Mouse (Mus musculus) heart, postnatal 36 days (tissue): ENCODE measurements around the gene Prr15l. TPM values are rescaled to one million over a fixed set of nuclear protein-coding genes. Genes with fewer than 3 reads are reported as not detected.
A peak's percentile ranks its signal among the peaks of the same experiment; 100 is the strongest.

Experiments
- DNase-seq, 2 experiments: peaks; one replicate each; pipeline ENCODE4 v3.0.0; 2021 to 2022
- intact Hi-C: fragments of 180-260 bp; cut with DNase I; formaldehyde crosslinking; loops from one replicate; pipeline ENCODE4 v1.15.1; 2025
- total RNA-seq, 2 experiments: library from RNA; stranded (reverse); gene quantifications; 2 replicates each; pipeline ENCODE4 v1.2.3; 2021

The Prr15l gene
- total RNA-seq, 2 experiments from 2014 or later, result 0.73 to 1.8 TPM

DNA sequence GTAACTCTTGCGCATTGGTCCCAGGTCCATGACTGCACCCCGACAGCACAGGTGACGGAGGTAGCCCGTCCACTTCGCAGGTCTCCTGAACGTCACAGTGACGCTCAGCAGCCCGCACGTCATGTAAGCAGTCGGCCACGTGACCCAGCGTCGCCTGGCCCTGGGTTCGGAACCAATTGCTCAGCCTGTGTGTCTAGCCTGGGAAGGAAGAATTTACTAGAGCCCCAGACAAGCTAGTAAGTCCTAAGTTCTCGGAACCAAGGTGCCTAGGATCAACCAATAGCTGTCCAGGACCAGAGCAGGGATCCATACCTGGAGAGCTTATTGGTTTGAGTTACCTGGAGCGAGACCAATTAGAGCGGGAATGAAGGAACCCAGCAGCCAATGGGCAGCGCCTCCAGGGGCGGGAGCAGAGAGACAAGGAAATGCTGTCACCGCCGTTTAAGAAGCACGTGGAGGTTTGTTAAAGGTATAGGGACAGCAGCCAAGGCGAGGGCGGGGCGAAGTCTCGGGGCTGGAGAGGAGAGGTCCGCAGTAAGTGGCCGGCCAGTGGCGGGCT lies 15.9 kb downstream of the Prr15l start, which contains the start of gene Pnpo:
Gene Pnpo (minus strand): TSS at position 241 of the 559 bp plus-strand sequence.
- DNase-seq, result peak; percentile 85 to 87
- intact Hi-C loops, result loop anchor here (2.0 kb wide), 1 partner anchor 19 kb away; no protein-coding TSS in a partner anchor

DNA sequence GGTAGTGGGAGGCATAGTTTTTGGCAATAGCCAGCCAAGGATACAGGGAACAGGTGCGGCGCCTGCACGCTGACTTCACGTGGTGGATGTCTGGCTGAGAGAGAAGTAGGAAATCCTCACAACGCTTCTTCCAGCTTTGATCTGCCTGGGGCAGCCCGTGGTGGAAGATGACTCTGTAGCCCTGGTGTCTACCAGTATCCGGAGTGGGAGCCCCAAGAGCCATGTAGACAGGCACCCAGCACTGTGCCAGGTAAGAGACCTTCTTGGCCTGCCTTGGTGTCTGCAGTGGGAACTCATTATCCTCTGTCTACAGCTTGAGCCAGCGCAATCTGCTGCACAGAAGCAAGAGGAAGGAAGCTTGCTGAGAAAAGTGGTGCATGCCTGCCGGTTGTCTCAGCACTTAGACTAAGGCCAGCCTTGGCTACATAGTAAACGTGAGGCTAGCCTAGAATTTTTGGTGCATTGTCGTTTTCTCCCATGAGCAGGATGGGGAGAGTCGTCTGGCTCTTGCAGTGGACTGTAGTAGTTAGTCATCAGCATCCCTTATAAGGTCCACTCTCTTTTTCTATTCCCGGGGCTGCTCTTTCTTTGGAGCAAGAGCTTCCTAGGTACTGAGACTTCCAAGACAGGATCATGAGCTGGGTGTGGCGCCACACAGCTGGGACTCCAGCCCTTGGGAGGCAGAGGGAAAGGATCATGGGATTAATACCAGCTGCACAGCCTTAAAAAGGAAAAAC lies 17.1 kb downstream of the Prr15l start:
- DNase-seq, result no peak
- intact Hi-C loops, result loop anchor here (2.0 kb wide), 1 partner anchor 18 kb away; no protein-coding TSS in a partner anchor

DNA sequence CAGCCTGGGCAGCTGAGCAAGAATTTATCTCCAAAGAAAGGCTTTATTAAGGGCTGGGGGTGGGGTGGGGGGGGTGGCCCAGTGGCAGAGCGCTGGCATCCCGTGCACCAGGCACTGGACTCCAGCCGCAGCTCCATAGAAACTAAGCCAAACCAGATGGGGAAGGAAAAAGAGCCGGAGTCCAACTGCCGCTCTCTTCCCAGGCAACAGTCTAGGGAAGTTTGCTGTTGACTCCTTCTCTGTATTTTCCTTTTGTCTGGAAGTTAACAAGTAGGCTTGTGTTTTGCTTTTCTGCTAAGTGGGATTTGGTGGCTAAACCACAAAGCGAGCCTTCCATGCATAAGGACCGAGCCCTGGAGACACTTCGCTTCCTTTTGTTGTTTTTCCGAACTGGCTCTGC lies 18.6 kb downstream of the Prr15l start:
- DNase-seq, result no peak
- intact Hi-C loops, result no loop called here

DNA sequence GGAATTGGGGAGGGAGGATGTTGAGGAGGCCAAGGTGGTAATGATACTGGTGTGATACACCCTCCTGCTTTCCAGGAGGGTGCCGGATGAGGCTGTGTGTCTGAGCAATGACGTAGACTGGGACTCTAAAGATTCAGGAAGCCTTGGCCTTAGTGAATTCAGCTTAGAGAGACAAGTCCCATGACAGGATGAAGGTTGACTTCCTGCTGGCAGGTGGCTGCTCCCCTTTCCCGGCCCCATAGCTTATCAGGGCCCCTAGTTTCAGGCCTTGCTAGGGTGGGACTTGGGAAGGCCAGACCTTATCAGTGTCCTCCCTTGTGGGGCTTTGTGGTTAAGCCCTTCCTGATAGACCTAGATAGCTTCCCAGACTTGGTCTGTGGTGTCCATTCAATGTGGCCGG lies 19.9 kb downstream of the Prr15l start:
- intact Hi-C loops, result no loop called here
- DNase-seq, result no peak

DNA sequence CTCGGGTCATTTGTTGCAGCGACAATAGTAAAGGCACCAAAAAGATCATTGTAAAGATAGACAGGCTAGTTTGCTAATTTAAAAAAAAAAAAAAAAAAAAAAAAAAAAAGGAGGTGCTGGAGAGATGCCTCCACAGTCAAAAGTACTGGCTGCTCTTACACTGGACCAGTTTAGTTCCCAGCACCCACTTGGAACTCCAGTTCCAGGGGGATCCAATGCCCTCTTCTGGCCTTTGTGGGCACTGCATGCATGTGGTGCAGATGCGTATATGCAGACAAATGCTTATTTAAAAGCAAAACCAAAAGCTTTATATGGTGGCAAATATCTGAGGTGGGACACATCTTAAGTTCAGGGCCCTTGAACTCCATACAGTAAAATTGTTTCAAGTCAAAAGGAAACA lies 22.9 kb downstream of the Prr15l start:
- no peak for DNase-seq
- intact Hi-C loops, result no loop called here

DNA sequence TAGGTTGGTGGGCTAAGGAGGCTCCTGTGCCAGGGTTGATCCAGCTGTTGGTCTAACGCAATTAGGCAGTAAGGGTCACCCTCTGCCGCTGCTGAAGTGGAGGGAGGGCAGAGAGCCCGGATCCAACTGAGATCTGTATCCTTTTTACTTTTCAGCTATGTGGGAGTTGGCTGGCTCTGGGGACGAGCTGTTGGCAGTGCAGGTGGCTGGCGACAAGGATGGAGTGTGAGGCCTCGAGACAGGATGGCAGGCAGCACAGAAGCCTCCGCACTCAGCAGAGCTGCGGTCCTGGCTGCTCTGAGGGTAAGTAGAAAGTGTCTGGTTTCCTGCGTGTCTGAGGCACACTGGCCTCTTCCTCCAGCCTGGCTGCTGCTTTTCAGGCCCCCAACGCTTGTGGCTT lies 24.5 kb downstream of the Prr15l start:
- intact Hi-C loops, result no loop called here
- DNase-seq, result no peak

DNA sequence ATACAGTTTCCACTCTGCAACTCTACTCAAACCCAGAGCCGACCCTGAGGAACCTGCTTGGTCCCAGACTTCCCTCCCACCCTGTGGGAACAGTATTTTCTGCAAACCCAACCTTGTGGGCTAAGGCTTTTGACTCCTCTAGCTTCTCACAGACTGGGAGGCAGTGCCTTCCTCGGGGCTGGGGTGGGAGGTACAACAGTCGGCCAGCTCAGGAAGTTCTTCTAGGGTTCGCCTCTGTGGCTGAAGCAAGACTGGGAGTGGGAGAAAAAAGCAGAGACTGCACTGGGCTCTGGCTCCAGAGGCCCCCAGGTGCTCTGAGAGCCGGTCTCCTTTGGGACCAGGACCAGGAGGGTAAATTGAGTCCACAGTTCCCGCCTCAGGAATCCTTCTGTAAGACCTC lies 25.0 kb downstream of the Prr15l start:
- intact Hi-C loops, result no loop called here

DNA sequence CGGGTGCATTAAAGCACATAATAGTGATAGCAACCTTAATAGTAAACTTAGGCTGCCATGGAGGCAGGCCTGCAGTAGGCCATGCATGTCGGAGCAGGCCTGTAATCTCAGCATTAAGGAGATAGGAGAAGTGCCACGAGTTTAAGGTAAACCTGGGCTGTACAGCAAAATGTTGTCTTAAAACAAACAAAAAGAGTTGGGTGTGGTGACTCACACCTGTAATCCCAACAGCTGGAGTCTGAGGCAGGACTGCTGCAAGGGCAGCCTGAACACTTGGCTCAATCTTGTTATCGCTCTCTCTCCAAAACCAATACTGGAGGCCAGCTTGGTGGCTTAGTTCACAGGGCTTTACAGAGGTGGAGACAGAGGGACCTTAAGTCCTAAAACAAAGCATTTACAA lies 27.2 kb downstream of the Prr15l start:
- intact Hi-C loops, result no loop called here
- DNase-seq, result no peak

More for the DNA sequence above, 25.0 kb downstream of the Prr15l start:
- DNase-seq, result no peak

DNA sequence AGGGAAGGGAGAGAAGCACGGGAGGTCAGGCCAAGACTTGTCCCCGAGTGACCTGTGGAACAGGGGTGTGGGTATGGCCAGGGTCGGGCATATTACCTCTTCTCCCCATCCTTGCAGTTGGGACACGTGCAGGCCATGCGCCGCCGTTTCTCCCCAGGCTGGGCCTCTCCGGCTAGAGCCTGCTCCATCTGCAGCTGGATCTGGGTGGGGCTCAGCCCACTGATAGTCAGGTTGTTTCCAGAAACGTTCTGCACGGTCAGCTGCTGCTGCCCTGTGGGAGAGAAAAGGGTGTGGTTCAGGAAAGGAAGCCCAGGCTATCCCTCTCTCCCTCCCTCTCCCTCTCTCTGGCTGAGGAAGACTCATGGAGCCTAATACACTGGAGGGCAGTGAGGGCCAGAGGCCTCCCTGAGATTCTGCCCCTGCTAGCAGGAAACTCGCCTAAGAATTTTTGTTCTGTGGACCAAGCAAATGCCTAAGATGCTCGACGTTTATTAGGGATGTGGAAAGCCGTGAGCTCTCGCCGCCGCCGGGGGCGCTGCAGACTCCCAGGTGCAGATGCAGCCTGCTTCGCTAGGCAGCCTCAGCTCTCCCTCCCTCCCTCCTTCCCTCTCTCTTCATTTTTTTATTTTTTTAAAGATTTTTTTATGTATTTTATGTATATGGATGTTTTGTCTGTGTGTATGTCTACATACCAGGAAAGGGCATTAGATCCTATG lies 28.3 kb downstream of the Prr15l start:
- no peak for DNase-seq
- intact Hi-C loops, result no loop called here

DNA sequence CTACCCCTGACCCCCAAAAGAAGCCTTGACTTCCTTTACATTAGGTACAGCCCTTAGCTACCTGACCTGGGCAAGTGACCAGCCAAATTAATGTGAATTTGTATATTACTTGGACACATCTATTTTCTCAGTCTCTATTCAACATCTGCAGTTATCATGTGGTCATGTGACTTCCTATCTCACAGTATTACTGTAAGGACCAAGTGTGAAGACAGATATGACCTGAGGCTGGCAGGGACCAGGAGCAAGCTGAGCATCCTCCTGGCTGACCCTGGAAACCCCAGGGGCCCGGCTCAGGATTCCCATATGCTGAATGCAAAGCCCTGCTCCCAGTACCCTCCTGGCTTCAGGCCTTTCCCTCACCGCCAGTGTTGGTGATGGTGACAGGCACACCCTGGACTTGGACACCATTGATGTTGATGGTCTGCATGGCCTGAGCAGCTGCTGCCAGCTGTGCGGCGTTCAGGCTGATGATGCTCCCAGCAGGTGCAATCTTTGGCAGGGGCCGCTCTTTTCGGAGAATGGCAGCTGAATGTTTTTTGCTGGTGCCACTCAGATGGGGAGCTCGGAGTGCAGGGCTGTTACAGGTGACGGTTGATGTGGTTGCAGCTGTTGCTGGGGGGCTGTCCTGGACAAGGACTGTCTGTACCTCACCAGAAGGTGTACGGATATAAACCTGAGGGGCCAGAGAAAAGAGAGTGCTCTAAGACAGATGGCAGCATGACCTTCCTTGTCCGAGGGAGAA lies 29.3 kb downstream of the Prr15l start:
- intact Hi-C loops, result no loop called here
- DNase-seq, result no peak

DNA sequence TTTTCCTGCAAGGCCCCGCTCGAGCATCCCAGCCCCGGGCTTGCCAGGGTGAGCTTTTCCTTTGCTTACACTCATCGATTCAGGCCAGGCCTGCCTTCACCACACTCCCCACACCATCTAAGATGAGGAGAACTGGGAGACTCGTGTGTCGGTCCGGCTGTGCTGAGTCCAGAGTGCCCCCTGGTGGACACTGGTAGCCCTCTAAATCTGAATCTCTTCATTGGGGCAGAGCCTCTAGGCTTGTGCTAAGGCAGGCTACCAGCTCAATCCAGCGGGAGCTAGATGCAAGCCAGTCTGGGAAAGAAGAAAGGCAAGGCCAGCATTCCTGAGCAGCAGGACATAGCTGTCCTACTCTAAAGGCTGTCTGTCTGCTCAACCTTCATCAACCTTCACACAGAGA lies 35.7 kb downstream of the Prr15l start:
- peak; percentile 89 to 90 for DNase-seq
- intact Hi-C loops, result loop anchor here (1.0 to 5.0 kb wide), 3 partner anchors 19 to 96 kb away; partner anchors contain the start of gene Cdk5rap3

DNA sequence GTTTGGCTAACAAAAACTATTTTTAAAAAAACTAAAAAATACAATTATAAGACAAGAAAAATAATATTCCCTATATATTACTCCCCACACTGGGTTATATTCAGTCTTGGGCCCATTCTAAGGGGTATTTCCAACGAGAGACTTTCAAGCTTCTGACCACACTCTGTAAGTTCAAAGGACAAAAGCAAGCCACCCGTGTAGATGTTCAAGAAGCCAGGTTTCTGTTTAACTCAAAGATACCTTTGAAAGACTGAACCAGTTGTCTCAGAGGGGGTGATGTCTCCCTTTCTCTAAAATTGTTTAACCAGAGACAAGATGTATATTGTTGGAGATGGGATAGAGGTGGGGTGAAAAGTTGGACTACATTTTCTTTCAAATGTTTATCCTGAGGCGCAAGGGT lies 38.3 kb downstream of the Prr15l start:
- intact Hi-C loops, result loop anchor here (5.0 kb wide), 1 partner anchor 139 kb away; the partner anchor contains the start of gene Nfe2l1
- DNase-seq, result no peak

DNA sequence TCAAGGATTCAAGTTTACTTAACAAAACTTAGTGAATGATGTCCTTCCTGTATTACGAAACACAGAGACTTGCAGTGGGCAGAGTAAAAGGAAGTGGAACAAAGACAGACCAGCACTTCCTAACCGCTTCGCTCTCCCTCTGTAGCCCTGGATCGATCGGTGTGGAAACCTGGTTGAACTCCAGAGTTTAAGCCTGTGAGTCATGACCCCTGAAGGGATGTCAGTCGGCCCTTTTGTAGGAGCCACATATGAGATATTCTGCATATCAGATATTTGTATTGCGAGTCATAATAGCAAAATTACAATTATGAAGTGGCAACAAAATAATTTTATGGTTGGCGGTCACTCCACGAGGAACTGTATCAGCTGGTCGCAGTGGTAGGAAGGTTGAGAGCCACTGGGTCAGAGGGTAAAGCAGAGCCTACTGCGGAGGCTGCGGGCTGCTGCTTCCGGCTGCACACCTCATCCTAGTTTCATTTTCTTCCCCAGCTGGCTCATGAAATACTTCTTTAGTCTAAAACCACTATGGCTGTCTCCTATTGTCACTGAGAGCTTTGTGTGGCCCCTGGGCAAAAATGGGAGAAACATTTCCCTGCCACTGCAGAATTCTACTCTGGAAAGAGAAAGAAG lies 39.1 kb downstream of the Prr15l start:
- DNase-seq, result peak in 1 of 2 experiments; percentile 54
- intact Hi-C loops, result loop anchor here (5.0 kb wide), 1 partner anchor 140 kb away; the partner anchor contains the start of gene Nfe2l1

DNA sequence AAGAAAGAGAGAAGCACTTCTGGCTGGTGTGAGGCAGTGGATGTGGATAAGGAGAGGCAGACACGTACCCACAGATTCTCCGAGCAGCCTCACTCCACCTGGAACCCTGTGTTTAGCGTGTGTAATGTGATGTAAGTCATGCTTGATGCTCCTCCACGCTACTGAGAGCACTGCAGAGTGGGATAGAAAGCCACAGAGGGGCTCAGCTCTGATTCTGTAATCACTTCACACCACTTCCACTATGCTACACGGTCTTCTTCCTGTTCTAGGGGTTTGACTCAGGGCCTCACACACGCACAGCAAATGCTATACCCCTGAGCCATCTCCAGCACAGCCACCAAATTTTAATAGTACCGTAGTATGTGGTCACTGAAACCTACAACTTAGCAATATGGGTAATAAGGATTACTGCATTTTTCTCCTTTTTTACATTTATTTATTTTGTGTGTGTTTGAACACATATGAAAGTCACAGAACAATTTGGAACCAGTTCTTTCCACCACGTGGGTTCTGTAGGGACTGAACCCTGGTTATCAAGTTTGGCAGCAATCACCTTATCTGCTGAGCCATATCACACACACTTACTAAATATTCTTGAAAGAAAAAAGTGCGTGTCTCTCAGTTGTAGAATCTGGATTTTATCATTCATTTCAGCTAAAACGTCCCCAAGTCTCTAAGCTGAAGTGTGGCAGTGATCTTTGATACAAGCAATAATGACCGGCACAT lies 39.8 kb downstream of the Prr15l start:
- intact Hi-C loops, result loop anchor here (5.0 kb wide), 1 partner anchor 140 kb away; the partner anchor contains the start of gene Nfe2l1
- no peak for DNase-seq

DNA sequence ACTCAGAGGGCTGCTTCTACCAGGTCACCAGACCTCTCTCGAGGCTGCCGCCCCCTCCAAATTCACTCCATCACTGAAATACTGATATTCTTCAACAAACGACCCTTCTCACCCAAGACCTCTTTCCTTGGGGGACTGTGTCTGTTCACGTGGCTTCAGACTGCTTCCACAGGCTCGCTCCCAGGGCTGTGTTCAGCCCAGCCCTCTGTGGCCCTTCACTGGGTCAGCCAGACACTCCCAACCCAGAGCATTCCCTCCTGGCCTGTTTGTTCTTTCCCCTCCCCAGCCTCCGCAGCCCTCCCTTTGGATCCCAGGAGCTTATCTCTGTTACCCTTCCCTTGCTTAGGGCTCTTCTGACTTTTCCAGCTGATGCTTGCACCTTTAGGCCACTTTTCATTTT lies 40.6 kb downstream of the Prr15l start:
- intact Hi-C loops, result loop anchor here (5.0 kb wide), 1 partner anchor 141 kb away; the partner anchor contains the start of gene Nfe2l1
- DNase-seq, result peak; percentile 50 to 57

DNA sequence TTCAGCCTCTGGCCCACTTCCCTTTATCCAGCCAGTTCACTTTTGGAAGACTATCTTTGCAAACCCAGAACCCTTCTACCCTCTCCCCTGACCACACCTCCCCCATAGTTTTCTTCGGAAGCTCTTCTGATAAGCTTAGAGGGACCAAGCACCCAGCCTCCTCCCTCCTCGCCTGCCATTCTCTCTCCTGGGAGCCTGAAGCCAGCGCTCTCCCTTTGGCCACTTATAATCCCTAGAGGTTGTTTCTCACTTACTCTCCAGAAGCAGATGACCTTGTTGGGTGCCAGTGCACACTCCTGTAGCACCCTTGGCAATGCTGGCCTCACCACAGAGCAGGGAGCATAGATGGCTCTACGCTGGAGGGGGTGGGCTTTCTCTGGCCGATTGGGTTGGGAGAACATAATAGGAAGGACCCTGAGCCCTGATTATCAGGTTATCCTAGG lies 41.4 kb downstream of the Prr15l start:
- peak; percentile 51 to 68 for DNase-seq
- intact Hi-C loops, result loop anchor here (5.0 kb wide), 1 partner anchor 142 kb away; the partner anchor contains the start of gene Nfe2l1

DNA sequence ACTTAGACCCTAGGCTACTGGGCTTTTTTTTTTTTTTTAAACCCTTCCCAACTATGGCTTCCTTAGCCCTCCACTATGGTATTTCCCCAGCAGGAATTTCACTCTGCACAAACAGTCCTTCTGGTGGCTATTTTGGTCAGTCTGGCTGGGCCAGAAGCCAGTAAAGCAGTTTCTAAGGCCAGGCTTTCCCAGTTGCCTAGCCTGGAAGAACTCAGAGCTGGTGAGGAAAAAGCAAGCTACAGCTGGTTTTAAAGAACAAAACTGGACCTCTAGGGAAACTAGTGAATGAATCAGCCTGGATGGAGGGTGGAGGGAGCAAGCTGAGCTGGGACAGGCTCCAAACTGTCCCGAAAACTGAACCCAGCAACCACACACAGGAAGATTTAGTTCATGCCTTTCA lies 41.8 kb downstream of the Prr15l start:
- intact Hi-C loops, result loop anchor here (5.0 kb wide), 1 partner anchor 142 kb away; the partner anchor contains the start of gene Nfe2l1
- peak; percentile 76 to 79 for DNase-seq

DNA sequence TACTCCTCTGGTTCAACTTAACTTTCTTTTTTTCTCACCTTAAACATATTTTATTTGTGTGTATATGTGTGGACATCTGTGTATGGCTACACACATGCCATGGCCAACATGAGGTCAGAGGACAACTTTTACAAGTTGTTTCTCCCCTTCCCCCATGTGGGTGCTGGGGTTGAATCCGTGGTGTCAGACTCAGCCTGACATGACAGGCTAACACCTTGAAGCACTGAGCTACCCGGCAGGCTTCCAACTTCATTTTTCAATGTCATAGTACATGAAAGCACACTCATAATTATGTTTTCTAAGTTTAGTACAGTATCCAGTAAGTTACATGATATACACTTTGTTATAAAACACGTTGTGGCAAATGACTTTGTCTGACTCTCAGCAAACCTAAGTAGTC lies 42.4 kb downstream of the Prr15l start:
- DNase-seq, result no peak
- intact Hi-C loops, result no loop called here

DNA sequence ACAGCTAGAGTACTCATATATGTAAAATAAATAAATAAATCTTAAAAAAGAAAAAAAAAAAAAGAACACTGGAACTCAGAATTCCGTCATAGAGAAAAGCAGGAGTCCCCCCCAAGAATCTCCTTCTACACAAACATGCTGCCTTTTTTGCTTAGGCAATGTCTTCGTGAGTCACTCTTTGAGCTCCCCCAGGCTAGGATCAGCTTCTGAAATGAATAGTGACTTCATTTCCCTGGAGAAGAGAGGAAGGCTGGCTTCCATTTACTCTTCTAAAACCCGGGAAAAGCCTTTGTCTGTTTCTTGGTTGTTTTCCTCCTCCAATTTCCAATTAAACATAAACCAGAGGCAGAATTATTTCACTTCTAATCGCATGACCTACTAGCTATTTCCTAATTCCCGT lies 45.0 kb downstream of the Prr15l start:
- intact Hi-C loops, result no loop called here
- no peak for DNase-seq
